Mouse (Mus musculus) hindbrain, embryonic 10.5 days (tissue): ENCODE data around the gene Nupl2. TPM values are rescaled to one million over a fixed set of nuclear protein-coding genes. Genes with fewer than 3 reads are reported as not detected.

ENCODE experiments used
- DNase-seq: peaks from one replicate; pipeline ENCODE4 v3.0.0-alpha.2; 2017; ENCODE audit warnings: low spot score
- H3K27ac ChIP-seq: fragments of 300-500 bp; sonication (generic); 2 replicates; pipeline ENCODE4 v1.5.1; 2016; ENCODE audit warnings: mild to moderate bottlenecking, moderate library complexity
- H3K27me3 ChIP-seq: fragments of 300-500 bp; sonication (generic); 2 replicates; pipeline ENCODE4 v1.6.1; 2016; ENCODE audit warnings: mild to moderate bottlenecking; ENCODE audit not compliant: poor library complexity, insufficient read depth, severe bottlenecking
- H3K36me3 ChIP-seq: fragments of 300-500 bp; sonication (generic); 2 replicates; pipeline ENCODE4 v1.6.1; 2016; ENCODE audit warnings: mild to moderate bottlenecking, moderate library complexity
- H3K4me1 ChIP-seq: fragments of 300-500 bp; sonication (generic); replicated peaks from 2 replicates; pipeline ENCODE4 v1.6.1; 2016; ENCODE audit warnings: mild to moderate bottlenecking
- H3K4me3 ChIP-seq: fragments of 300-500 bp; sonication (generic); 2 replicates; pipeline ENCODE4 v1.5.1; 2016; ENCODE audit warnings: mild to moderate bottlenecking, moderate library complexity
- H3K9me3 ChIP-seq: fragments of 300-500 bp; sonication (generic); 2 replicates; pipeline ENCODE4 v1.6.1; 2016; ENCODE audit warnings: mild to moderate bottlenecking, moderate library complexity
- WGBS: fragments of 180-500 bp; shearing (Covaris S2); methylation state at CpG from one replicate; pipeline ENCODE4 v1.1.7; 2016; 5-methylcytosine and 5-hydroxymethylcytosine counted together
- polyA plus RNA-seq: library from polyadenylated mRNA; unstranded; fragments of >200 nt; fragmentation: Nextera tagmentation; extraction: Ambion mirVana; gene quantifications from 2 replicates; pipeline ENCODE4 v1.2.1, GENCODE M21; 2016

The Nupl2 gene
- polyA plus RNA-seq = 18.4 and 21.0 TPM in 2 replicates

- H3K9me3 ChIP-seq = no peaks in the 10 kb centered on the region
- peaks cover 16% of the 10 kb centered on the region for H3K4me1 ChIP-seq
- no peaks in the 10 kb centered on the region for H3K27me3 ChIP-seq
- DNase-seq = peak; percentile 96
- under 1% methylated on average over 52 of the region's 52 CpGs for WGBS
- peak within 1 kb of the TSS; percentile 96 for H3K27ac ChIP-seq
- peak within 1 kb of the TSS; percentile 89 for H3K4me3 ChIP-seq
- H3K36me3 ChIP-seq = peaks cover 39% of the 10 kb centered on the region
Observed at GRCm38 (mm10) chr5:24164789-24165445, at the start of gene Nupl2. Gene Nupl2, plus strand, starts transcription at chr5:24164963.

- H3K9me3 ChIP-seq = no peaks in the 10 kb centered on the region
Observed at GRCm38 (mm10) chr5:24122221-24122620, 42.5 kb upstream of the Nupl2 start.

GRCm38 (mm10) chr5:24124175-24124574, 40.6 kb upstream of the Nupl2 start:
- H3K9me3 ChIP-seq = no peaks in the 10 kb centered on the region
- H3K4me1 ChIP-seq = peaks cover 32% of the 10 kb centered on the region
- H3K36me3 ChIP-seq = peaks cover 34% of the 10 kb centered on the region
- WGBS = 61% methylated on average over 1 of the region's 1 CpGs
- peak; percentile 41 for DNase-seq
- H3K4me3 ChIP-seq = no peak overlapping the region
- H3K27me3 ChIP-seq = no peaks in the 10 kb centered on the region
- H3K27ac ChIP-seq = peak overlapping the region; percentile 86

More at GRCm38 (mm10) chr5:24122221-24122620, 42.5 kb upstream of the Nupl2 start:
- DNase-seq = no peak
- Histone ChIP-seq H3K36me3 (peaks cover 30% of the 10 kb centered on the region), H3K4me3 (no peak overlapping the region), H3K4me1 (peaks cover 32% of the 10 kb centered on the region), H3K27ac (no peak overlapping the region), H3K27me3 (no peaks in the 10 kb centered on the region)
- 96% methylated on average over 2 of the region's 2 CpGs for WGBS

GRCm38 (mm10) chr5:24124579-24125276, 40.0 kb upstream of the Nupl2 start:
- H3K36me3 ChIP-seq = peaks cover 33% of the 10 kb centered on the region
- H3K27ac ChIP-seq = peak overlapping the region; percentile 86
- WGBS = 61% methylated on average over 3 of the region's 3 CpGs
- H3K27me3 ChIP-seq = no peaks in the 10 kb centered on the region
- H3K4me1 ChIP-seq = peaks cover 32% of the 10 kb centered on the region
- no peak for DNase-seq
- no peak overlapping the region for H3K4me3 ChIP-seq
- H3K9me3 ChIP-seq = no peaks in the 10 kb centered on the region

- Histone ChIP-seq H3K4me1 (peaks cover 32% of the 10 kb centered on the region), H3K9me3 (no peaks in the 10 kb centered on the region), H3K4me3 (no peak overlapping the region), H3K27me3 (no peaks in the 10 kb centered on the region), H3K36me3 (peaks cover 34% of the 10 kb centered on the region), H3K27ac (no peak overlapping the region)
- DNase-seq = no peak
- 80% methylated on average over 1 of the region's 1 CpGs for WGBS
Observed at GRCm38 (mm10) chr5:24125910-24126636, 38.7 kb upstream of the Nupl2 start.

GRCm38 (mm10) chr5:24126967-24127366, 37.8 kb upstream of the Nupl2 start:
- WGBS = 88% methylated on average over 4 of the region's 4 CpGs
- Histone ChIP-seq H3K27ac (no peak overlapping the region), H3K9me3 (no peaks in the 10 kb centered on the region), H3K36me3 (peaks cover 40% of the 10 kb centered on the region), H3K4me3 (no peak overlapping the region), H3K4me1 (peaks cover 32% of the 10 kb centered on the region), H3K27me3 (no peaks in the 10 kb centered on the region)
- no peak for DNase-seq

- no peak for DNase-seq
- Histone ChIP-seq H3K36me3 (peaks cover 93% of the 10 kb centered on the region), H3K27ac (no peak overlapping the region), H3K4me3 (no peak overlapping the region), H3K9me3 (no peaks in the 10 kb centered on the region), H3K4me1 (no peaks in the 10 kb centered on the region), H3K27me3 (no peaks in the 10 kb centered on the region)
- WGBS = 93% methylated on average over 5 of the region's 5 CpGs
Observed at GRCm38 (mm10) chr5:24146964-24147363, 17.8 kb upstream of the Nupl2 start.

GRCm38 (mm10) chr5:24152199-24152598, 12.6 kb upstream of the Nupl2 start:
- Histone ChIP-seq H3K9me3 (no peaks in the 10 kb centered on the region), H3K27me3 (no peaks in the 10 kb centered on the region), H3K36me3 (peaks cover 82% of the 10 kb centered on the region), H3K27ac (no peak overlapping the region), H3K4me3 (no peak overlapping the region), H3K4me1 (no peaks in the 10 kb centered on the region)
- no peak for DNase-seq

GRCm38 (mm10) chr5:24156774-24157173, 8.0 kb upstream of the Nupl2 start:
- H3K36me3 ChIP-seq = peaks cover 85% of the 10 kb centered on the region
- DNase-seq = no peak
- 93% methylated on average over 6 of the region's 6 CpGs for WGBS

GRCm38 (mm10) chr5:24167263-24167662, 2.5 kb downstream of the Nupl2 start:
- Histone ChIP-seq H3K4me1 (peaks cover 16% of the 10 kb centered on the region), H3K27me3 (no peaks in the 10 kb centered on the region), H3K36me3 (peaks cover 45% of the 10 kb centered on the region), H3K9me3 (no peaks in the 10 kb centered on the region), H3K27ac (no peak overlapping the region), H3K4me3 (no peak overlapping the region)
- 55% methylated on average over 5 of the region's 5 CpGs for WGBS
- DNase-seq = no peak

More at GRCm38 (mm10) chr5:24156774-24157173, 8.0 kb upstream of the Nupl2 start:
- H3K27me3 ChIP-seq = no peaks in the 10 kb centered on the region
- no peaks in the 10 kb centered on the region for H3K9me3 ChIP-seq
- H3K4me1 ChIP-seq = no peaks in the 10 kb centered on the region
- no peak overlapping the region for H3K27ac ChIP-seq
- H3K4me3 ChIP-seq = no peak overlapping the region

GRCm38 (mm10) chr5:24169881-24170280, 5.1 kb downstream of the Nupl2 start:
- H3K36me3 ChIP-seq = peaks cover 58% of the 10 kb centered on the region
- H3K27me3 ChIP-seq = no peaks in the 10 kb centered on the region
- no peak overlapping the region for H3K27ac ChIP-seq
- no peak for DNase-seq
- no peak overlapping the region for H3K4me3 ChIP-seq
- H3K4me1 ChIP-seq = peaks cover 12% of the 10 kb centered on the region
- no peaks in the 10 kb centered on the region for H3K9me3 ChIP-seq
- 93% methylated on average over 6 of the region's 6 CpGs for WGBS

- Histone ChIP-seq H3K27ac (no peak overlapping the region), H3K4me1 (no peaks in the 10 kb centered on the region), H3K4me3 (no peak overlapping the region), H3K9me3 (no peaks in the 10 kb centered on the region), H3K36me3 (peaks cover 73% of the 10 kb centered on the region), H3K27me3 (no peaks in the 10 kb centered on the region)
- no peak for DNase-seq
Observed at GRCm38 (mm10) chr5:24172092-24172491, 7.3 kb downstream of the Nupl2 start.
